Mouse (Mus musculus) heart, adult 2 months (tissue): Measurements from ENCODE around the gene Nfatc2ip. TPM values are rescaled to one million over a fixed set of nuclear protein-coding genes. Genes with fewer than 3 reads are reported as not detected.

Experiments used
- DNase-seq, 2 experiments: peaks; one replicate each; pipeline ENCODE4 v3.0.0; 2021
- H3K27ac ChIP-seq: fragments of 200-600 bp; 2 replicates; pipeline ENCODE4 v1.8.1; 2022
- H3K27me3 ChIP-seq: fragments of 200-500 bp; 2 replicates; pipeline ENCODE4 v1.6.1; 2012; ENCODE audit warnings: mild to moderate bottlenecking, low read length, inconsistent platforms, mixed read lengths; ENCODE audit not compliant: control insufficient read depth, insufficient read depth
- H3K36me3 ChIP-seq: fragments of 200-500 bp; 2 replicates; pipeline ENCODE4 v1.6.1; 2012; ENCODE audit warnings: low read length, inconsistent platforms; ENCODE audit not compliant: control insufficient read depth, insufficient read depth
- H3K4me1 ChIP-seq: fragments of 200-500 bp; 2 replicates; pipeline ENCODE4 v1.6.1; 2011; ENCODE audit warnings: low read length; ENCODE audit not compliant: control insufficient read depth, insufficient read depth
- H3K4me3 ChIP-seq: fragments of 200-600 bp; 2 replicates; pipeline ENCODE4 v1.8.1; 2022
- H3K79me2 ChIP-seq: fragments of 200-500 bp; replicated peaks from 2 replicates; pipeline ENCODE4 v1.6.1; 2012; ENCODE audit warnings: mild to moderate bottlenecking, inconsistent platforms, low read length, moderate library complexity, mixed read lengths; ENCODE audit not compliant: control insufficient read depth, insufficient read depth
- H3K9ac ChIP-seq: fragments of 200-500 bp; 2 replicates; pipeline ENCODE4 v1.6.1; 2012; ENCODE audit warnings: low read depth, mild to moderate bottlenecking, control low read depth, inconsistent platforms, low read length, mixed read lengths
- CTCF ChIP-seq: fragments of 200-600 bp; IDR thresholded peaks from 2 replicates; pipeline ENCODE4 v1.8.1; 2022; ENCODE audit warnings: antibody characterized with exemption, mild to moderate bottlenecking, moderate library complexity
- EP300 ChIP-seq: fragments of 200-500 bp; IDR thresholded peaks from 2 replicates; pipeline ENCODE4 v1.6.1; 2011; ENCODE audit warnings: low read depth, low read length, control low read depth; ENCODE audit not compliant: insufficient read depth
- POLR2A ChIP-seq: fragments of 200-500 bp; IDR thresholded peaks from 2 replicates; pipeline ENCODE4 v1.6.1; 2011; ENCODE audit warnings: mild to moderate bottlenecking, low read depth, low read length, control low read depth; ENCODE audit not compliant: insufficient read depth
- WGBS: fragments of 180-500 bp; shearing (Covaris S2); methylation state at CpG from one replicate; pipeline ENCODE4 v1.1.7; 2018; 5-methylcytosine and 5-hydroxymethylcytosine counted together
- intact Hi-C: fragments of 180-260 bp; cut with DNase I; formaldehyde crosslinking; loops from one replicate; pipeline ENCODE4 v1.15.1; 2025
- polyA plus RNA-seq: library from polyadenylated mRNA; depleted of rRNA; stranded (reverse); fragments of >200 nt; gene quantifications from 2 replicates; pipeline ENCODE4 v1.2.3, GENCODE M21; 2012
- total RNA-seq, 2 experiments: library from RNA; stranded (reverse); gene quantifications; 2 replicates each; pipeline ENCODE4 v1.2.3; 2021

The Nfatc2ip gene
- total and polyA plus RNA-seq, 3 experiments, result 3.0 to 4.9 (median 4.0) TPM

- 1% methylated on average over 33 of the region's 33 CpGs for WGBS
- DNase-seq, result peak; percentile 92 to 95
- intact Hi-C loops, result loop anchor here (1.0 to 5.0 kb wide), 3 partner anchors 17 to 115 kb away; no protein-coding TSS in a partner anchor
- no peaks in the 10 kb centered on the region for H3K27me3 ChIP-seq
- H3K36me3 ChIP-seq, result no peaks in the 10 kb centered on the region
- H3K4me3 ChIP-seq, result peak within 1 kb of the TSS; percentile 92
- peak within 1 kb of the TSS; percentile 78 for H3K27ac ChIP-seq
- H3K9ac ChIP-seq, result peak within 1 kb of the TSS; percentile 87
- TF ChIP-seq POLR2A, result peak; percentile 90
- peak; percentile 67; the same call in 1 of the 2 replicates for TF ChIP-seq EP300
- TF ChIP-seq CTCF, result peak; percentile 75
- H3K79me2 ChIP-seq, result no peaks in the 10 kb centered on the region
- peaks cover 4% of the 10 kb centered on the region for H3K4me1 ChIP-seq
These were observed 19.0 kb downstream of the Nfatc2ip start, which contains the start of gene Spns1 for GRCm38 (mm10) chr7:126377278-126378158. Spns1 (minus strand) TSS chr7:126377450.

- intact Hi-C loops, result loop anchor here (5.0 kb wide), 1 partner anchor 115 kb away; no protein-coding TSS in a partner anchor
These were observed 19.6 kb downstream of the Nfatc2ip start for GRCm38 (mm10) chr7:126376903-126377277.

GRCm38 (mm10) chr7:126375012-126375411 lies 21.5 kb downstream of the Nfatc2ip start:
- TF ChIP-seq CTCF (0 out of 2 replicates have a peak, but pooled peaks have one; percentile 17), EP300 (no peak)
- H3K27me3 ChIP-seq, result no peaks in the 10 kb centered on the region
- H3K4me1 ChIP-seq, result peaks cover 4% of the 10 kb centered on the region
- WGBS, result 75% methylated on average over 5 of the region's 5 CpGs
- H3K4me3 ChIP-seq, result no peak overlapping the region
- H3K79me2 ChIP-seq, result no peaks in the 10 kb centered on the region
- H3K36me3 ChIP-seq, result no peaks in the 10 kb centered on the region
- no peak overlapping the region for H3K9ac ChIP-seq
- H3K27ac ChIP-seq, result no peak overlapping the region
- DNase-seq, result no peak
- intact Hi-C loops, result loop anchor here (5.0 kb wide), 1 partner anchor 113 kb away; no protein-coding TSS in a partner anchor

More at GRCm38 (mm10) chr7:126376903-126377277, 19.6 kb downstream of the Nfatc2ip start:
- Histone ChIP-seq H3K4me1 (peaks cover 4% of the 10 kb centered on the region), H3K4me3 (peak overlapping the region; percentile 92), H3K9ac (peak overlapping the region; percentile 87), H3K36me3 (no peaks in the 10 kb centered on the region), H3K79me2 (no peaks in the 10 kb centered on the region), H3K27me3 (no peaks in the 10 kb centered on the region), H3K27ac (peak overlapping the region; percentile 78)
- no peak for DNase-seq
- WGBS, result 2% methylated on average over 27 of the region's 27 CpGs
- TF ChIP-seq CTCF (no peak), EP300 (no peak), POLR2A (no peak)

- H3K36me3 ChIP-seq, result no peaks in the 10 kb centered on the region
- 52% methylated on average over 6 of the region's 6 CpGs for WGBS
- DNase-seq, result no peak
- no peak for TF ChIP-seq POLR2A
- no peak for TF ChIP-seq EP300
- TF ChIP-seq CTCF, result no peak
- no peak overlapping the region for H3K4me3 ChIP-seq
- no peak overlapping the region for H3K9ac ChIP-seq
- no peaks in the 10 kb centered on the region for H3K79me2 ChIP-seq
- H3K27me3 ChIP-seq, result no peaks in the 10 kb centered on the region
- no peak overlapping the region for H3K27ac ChIP-seq
- H3K4me1 ChIP-seq, result peaks cover 4% of the 10 kb centered on the region
- intact Hi-C loops, result no loop called here
These were observed 22.0 kb downstream of the Nfatc2ip start for GRCm38 (mm10) chr7:126374526-126374925.

GRCm38 (mm10) chr7:126373007-126373406 lies 23.5 kb downstream of the Nfatc2ip start:
- Histone ChIP-seq H3K27me3 (no peaks in the 10 kb centered on the region), H3K36me3 (no peaks in the 10 kb centered on the region), H3K4me3 (no peak overlapping the region), H3K27ac (no peak overlapping the region), H3K79me2 (no peaks in the 10 kb centered on the region), H3K4me1 (peaks cover 4% of the 10 kb centered on the region), H3K9ac (no peak overlapping the region)
- DNase-seq, result no peak
- intact Hi-C loops, result no loop called here
- TF ChIP-seq POLR2A (no peak), CTCF (no peak), EP300 (no peak)
- 84% methylated on average over 9 of the region's 9 CpGs for WGBS

- no peak within 1 kb of the TSS for H3K9ac ChIP-seq
- TF ChIP-seq CTCF (no peak), POLR2A (no peak), EP300 (no peak)
These were observed 27.1 kb downstream of the Nfatc2ip start, which contains the start of gene Lat for GRCm38 (mm10) chr7:126369393-126369792. Lat (minus strand) TSS chr7:126369570.

More at GRCm38 (mm10) chr7:126369393-126369792, 27.1 kb downstream of the Nfatc2ip start, which contains the start of gene Lat:
- Histone ChIP-seq H3K27ac (no peak within 1 kb of the TSS), H3K4me3 (no peak within 1 kb of the TSS), H3K36me3 (no peaks in the 10 kb centered on the region), H3K27me3 (no peaks in the 10 kb centered on the region), H3K4me1 (no peaks in the 10 kb centered on the region), H3K79me2 (no peaks in the 10 kb centered on the region)
- peak in 1 of 2 experiments; percentile 55 for DNase-seq
- intact Hi-C loops, result no loop called here
- WGBS, result 57% methylated on average over 13 of the region's 13 CpGs
